Mouse (Mus musculus) splenic B cell, adult 2 months (primary cell): ENCODE results near the gene Eepd1.

Experiments
- DNase-seq: peaks from one replicate; pipeline ENCODE4 v3.0.0-alpha.2; 2011; ENCODE audit warnings: low read depth, low spot score
- H3K27me3 ChIP-seq: 2 replicates; pipeline ENCODE4 v1.6.1; 2012; ENCODE audit warnings: mild to moderate bottlenecking, low read length, moderate library complexity, mixed read lengths; ENCODE audit not compliant: control insufficient read depth, poor library complexity, insufficient read depth, severe bottlenecking
- H3K36me3 ChIP-seq: 2 replicates; pipeline ENCODE4 v1.6.1; 2012; ENCODE audit warnings: mild to moderate bottlenecking, low read length, moderate library complexity, mixed read lengths; ENCODE audit not compliant: control insufficient read depth, poor library complexity, insufficient read depth, severe bottlenecking

Gene Eepd1

GRCm38 (mm10) chr9:25567071-25567470, 85.7 kb downstream of the Eepd1 start:
- H3K36me3 ChIP-seq = no peaks in the 10 kb centered on the region
- H3K27me3 ChIP-seq = no peaks in the 10 kb centered on the region
- no peak for DNase-seq

GRCm38 (mm10) chr9:25568783-25569182, 87.4 kb downstream of the Eepd1 start:
- no peaks in the 10 kb centered on the region for H3K27me3 ChIP-seq
- no peak for DNase-seq
- H3K36me3 ChIP-seq = no peaks in the 10 kb centered on the region

GRCm38 (mm10) chr9:25570011-25570410, 88.7 kb downstream of the Eepd1 start:
- H3K27me3 ChIP-seq = no peaks in the 10 kb centered on the region
- DNase-seq = no peak
- H3K36me3 ChIP-seq = no peaks in the 10 kb centered on the region

GRCm38 (mm10) chr9:25570436-25570835, 89.1 kb downstream of the Eepd1 start:
- Histone ChIP-seq H3K36me3 (no peaks in the 10 kb centered on the region), H3K27me3 (no peaks in the 10 kb centered on the region)
- no peak for DNase-seq

- Histone ChIP-seq H3K36me3 (no peaks in the 10 kb centered on the region), H3K27me3 (no peaks in the 10 kb centered on the region)
- DNase-seq = no peak
Measured at GRCm38 (mm10) chr9:25571381-25571780, 90.0 kb downstream of the Eepd1 start.

- no peak for DNase-seq
- H3K27me3 ChIP-seq = no peaks in the 10 kb centered on the region
- H3K36me3 ChIP-seq = no peaks in the 10 kb centered on the region
Measured at GRCm38 (mm10) chr9:25573753-25574152, 92.4 kb downstream of the Eepd1 start.

- H3K27me3 ChIP-seq = no peaks in the 10 kb centered on the region
- DNase-seq = no peak
- H3K36me3 ChIP-seq = no peaks in the 10 kb centered on the region
Measured at GRCm38 (mm10) chr9:25574186-25574585, 92.8 kb downstream of the Eepd1 start.

GRCm38 (mm10) chr9:25578674-25579596, 97.6 kb downstream of the Eepd1 start:
- Histone ChIP-seq H3K36me3 (no peaks in the 10 kb centered on the region), H3K27me3 (no peaks in the 10 kb centered on the region)
- DNase-seq = no peak

- no peak for DNase-seq
- Histone ChIP-seq H3K36me3 (no peaks in the 10 kb centered on the region), H3K27me3 (no peaks in the 10 kb centered on the region)
Measured at GRCm38 (mm10) chr9:25583621-25584020, 102.3 kb downstream of the Eepd1 start.

GRCm38 (mm10) chr9:25585614-25586013, 104.3 kb downstream of the Eepd1 start:
- H3K36me3 ChIP-seq = no peaks in the 10 kb centered on the region
- no peak for DNase-seq
- no peaks in the 10 kb centered on the region for H3K27me3 ChIP-seq

GRCm38 (mm10) chr9:25588581-25588980, 107.2 kb downstream of the Eepd1 start:
- Histone ChIP-seq H3K36me3 (no peaks in the 10 kb centered on the region), H3K27me3 (no peaks in the 10 kb centered on the region)
- no peak for DNase-seq

- Histone ChIP-seq H3K36me3 (no peaks in the 10 kb centered on the region), H3K27me3 (no peaks in the 10 kb centered on the region)
- DNase-seq = no peak
Measured at GRCm38 (mm10) chr9:25590740-25591139, 109.4 kb downstream of the Eepd1 start.

GRCm38 (mm10) chr9:25591390-25592354, 110.3 kb downstream of the Eepd1 start:
- Histone ChIP-seq H3K27me3 (no peaks in the 10 kb centered on the region), H3K36me3 (no peaks in the 10 kb centered on the region)
- DNase-seq = peak; percentile 78

- Histone ChIP-seq H3K36me3 (no peaks in the 10 kb centered on the region), H3K27me3 (no peaks in the 10 kb centered on the region)
- DNase-seq = no peak
Measured at GRCm38 (mm10) chr9:25592355-25592955, 111.1 kb downstream of the Eepd1 start.
